Mouse (Mus musculus) skeletal muscle tissue, postnatal 0 days (tissue): Measurements from ENCODE around the gene Cux1. TPM values are rescaled to one million over a fixed set of nuclear protein-coding genes. Genes with fewer than 3 reads are reported as not detected.

Experiments
- microRNA-seq, 2 experiments: library from miRNA; unstranded; fragments of <30 nt; microRNA quantifications; one replicate each; pipeline ENCODE4; 2016
- polyA plus RNA-seq: library from polyadenylated mRNA; unstranded; fragments of >200 nt; fragmentation: Nextera tagmentation; extraction: Ambion mirVana; gene quantifications from 2 replicates; pipeline ENCODE4 v1.2.1, GENCODE M21; 2015

The Cux1 gene
- 43.2 and 47.5 TPM in 2 replicates for polyA plus RNA-seq

DNA sequence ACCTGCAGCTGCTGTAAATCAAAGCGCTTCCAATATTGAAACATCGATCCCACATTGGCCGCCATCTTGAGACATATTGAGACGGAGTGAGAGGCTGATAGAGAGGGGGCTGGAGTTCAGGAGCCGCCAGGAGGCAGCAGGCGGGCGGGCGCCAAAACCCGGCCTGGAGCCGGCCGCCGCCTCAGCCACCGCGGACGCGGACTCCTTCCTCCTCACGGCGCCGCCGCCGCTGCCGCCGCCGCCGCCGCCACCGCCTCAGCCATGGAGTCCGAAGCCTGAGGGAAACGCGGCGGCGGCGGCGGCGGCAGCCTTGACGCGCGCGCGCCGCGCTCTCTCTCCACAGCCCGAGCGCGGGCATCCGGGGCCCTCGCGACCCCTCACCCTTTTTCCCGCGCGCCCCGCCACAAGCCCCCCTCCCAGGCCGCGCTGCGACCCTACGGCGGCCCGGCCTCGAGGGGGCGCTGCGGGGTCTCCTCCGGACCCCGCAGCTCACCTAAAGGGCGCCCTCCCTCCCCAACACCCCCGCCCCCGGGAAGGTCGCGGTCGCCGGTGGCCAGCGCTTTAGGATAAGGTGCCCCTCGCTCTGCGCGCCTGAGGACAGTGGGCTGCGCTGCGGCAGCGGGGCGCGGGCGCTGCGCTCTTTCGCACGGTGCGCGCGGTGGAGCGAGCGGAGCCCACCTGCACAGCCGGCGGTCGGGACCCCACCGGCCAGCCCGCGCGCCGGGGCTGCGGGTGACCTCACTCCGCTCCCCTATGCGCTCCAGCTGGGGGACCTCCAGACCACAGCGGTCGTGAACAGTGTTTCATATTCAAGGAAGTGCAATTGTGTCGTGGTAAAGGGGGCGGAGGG is at the start of gene Cux1:
Cux1 (minus strand) TSS at position 315 of the 850 bp plus-strand sequence.

GRCm38 (mm10) chr5:136246452-136246838 is 320.8 kb downstream of the Cux1 start, which contains the start of gene Sh2b2:
Gene Sh2b2, minus strand, starts transcription at chr5:136246556.

DNA sequence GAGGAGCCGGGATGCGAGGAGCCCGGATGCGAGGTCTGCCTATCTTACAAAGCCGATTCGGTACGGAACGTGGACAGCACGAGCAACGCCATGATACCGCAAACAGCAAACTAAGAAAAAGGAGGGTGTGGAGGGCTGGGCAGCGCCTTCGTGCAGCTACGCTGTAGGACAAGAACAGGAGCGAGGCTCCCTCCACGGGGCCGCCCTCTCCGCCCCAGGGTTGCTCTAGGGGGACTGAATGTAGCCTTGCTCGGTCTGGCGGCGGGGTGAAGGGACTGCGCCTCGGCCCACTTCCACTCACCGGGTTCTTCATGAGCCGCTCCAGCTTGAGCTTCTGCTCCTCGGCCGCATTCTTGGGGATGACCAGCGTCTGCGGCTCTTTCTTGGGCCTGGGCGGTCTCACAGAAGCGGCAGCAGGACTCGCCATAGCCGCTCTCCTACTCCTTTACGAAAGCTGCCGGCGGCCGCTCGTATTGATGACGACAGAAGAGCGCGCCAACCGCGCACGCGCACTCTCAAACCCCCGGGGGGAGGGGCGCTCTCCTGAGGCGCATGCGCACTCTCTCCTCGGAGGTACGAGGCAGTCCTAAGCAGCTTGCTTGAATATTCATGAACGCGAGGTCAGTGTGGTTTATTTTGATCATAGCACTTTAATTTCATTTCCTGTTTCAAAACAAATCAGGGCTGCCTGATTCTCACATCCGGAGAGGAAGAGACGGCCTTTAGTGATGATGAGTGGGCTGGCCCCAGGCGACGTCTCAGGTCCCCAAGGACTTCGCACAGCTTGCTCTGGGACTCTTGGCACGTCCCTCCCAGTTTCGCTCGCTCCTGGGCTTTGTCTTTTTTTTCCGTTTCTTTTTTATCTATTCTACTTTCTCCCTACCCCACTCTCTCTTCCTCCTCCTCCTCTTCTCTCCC is 368.6 kb downstream of the Cux1 start, which contains the start of gene Prkrip1:
Prkrip1 (minus strand) TSS at position 490 of the 918 bp plus-strand sequence.

Small RNAs within 50 kb of the gene (microRNA-seq; reads per million reads assigned to microRNA genes)
- gene Mir721: 0 reads per million in 2 experiments

Other genes starting within 250 kb of the Cux1 start
- gene Myl10, start 125.7 kb upstream of the Cux1 start, polyA plus RNA-seq: 1.9 and 3.6 TPM in 2 replicates